8 mouse cellular contexts compared by ENCODE assay signal in the genomic region with DNA sequence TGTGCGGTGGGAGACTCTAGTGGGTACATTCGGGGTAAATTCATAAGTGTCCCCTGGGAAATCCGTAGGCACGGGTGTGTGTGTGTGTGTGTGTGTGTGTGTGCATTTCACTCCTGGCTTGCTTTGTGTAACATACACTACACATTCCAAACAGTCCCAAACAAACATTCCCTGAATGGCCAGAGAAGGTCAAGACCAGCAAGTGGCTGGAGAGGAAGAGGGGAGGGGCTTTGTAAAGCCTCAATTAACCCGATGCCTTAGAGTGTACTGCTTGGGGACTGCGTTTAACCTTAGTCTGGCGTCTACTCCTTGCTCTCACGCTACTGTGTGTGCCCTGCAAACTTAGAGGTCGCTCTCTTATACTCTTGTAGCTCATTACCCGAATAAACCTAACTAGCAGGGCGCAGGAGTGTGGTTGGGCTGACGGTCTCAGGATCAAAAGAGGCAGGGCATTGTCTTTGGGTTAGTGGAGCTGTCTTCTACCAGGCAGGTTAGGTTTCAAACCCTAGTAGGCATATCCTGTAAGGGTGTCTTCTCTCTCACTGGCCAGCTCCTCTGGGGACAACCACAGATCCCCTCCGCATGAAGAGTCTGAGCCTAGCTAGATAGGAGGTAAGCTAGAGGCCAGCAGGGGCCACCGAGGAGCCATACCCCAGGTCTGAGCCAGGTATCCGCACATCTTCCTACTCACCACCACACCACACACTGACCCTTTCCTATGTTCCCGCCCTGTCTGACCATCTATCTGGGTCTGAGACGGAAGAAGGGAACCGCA. TPM values are rescaled to one million over a fixed set of nuclear protein-coding genes. Genes with fewer than 3 reads are reported as not detected.
A peak's percentile ranks its signal among the peaks of the same experiment; 100 is the strongest.
DNase-seq lines count a peak whose midpoint lies in the region; ATAC-seq and TF ChIP-seq lines count a peak whose summit lies in the region.

No protein-coding gene starts in this region.

- H3K9me3 ChIP-seq in embryonic facial prominence, embryonic 12.5 days: no peaks in the 10 kb centered on the region
- H3K9me3 ChIP-seq in limb, embryonic 10.5 days (replicated peaks): no peaks in the 10 kb centered on the region
- no peaks in the 10 kb centered on the region for H3K9me3 ChIP-seq in midbrain, embryonic 15.5 days

- ATAC-seq in embryonic facial prominence, embryonic 12.5 days (ENCODE audit: insufficient number of reproducible peaks, insufficient read depth, low FRiP score, low TSS enrichment): no peak
- ATAC-seq in midbrain, embryonic 15.5 days (replicated peaks): peak; percentile 36; the same call in 1 of the 2 replicates

- H3K4me1 ChIP-seq in kidney, adult 2 months (ENCODE audit: control insufficient read depth, insufficient read depth, low read length): 0 out of 2 replicates have a peak, but pooled peaks cover 2% of the 10 kb centered on the region
- H3K4me1 ChIP-seq in embryonic facial prominence, embryonic 12.5 days: peaks cover 18% of the 10 kb centered on the region
- peaks cover 39% of the 10 kb centered on the region for H3K4me1 ChIP-seq in limb, embryonic 10.5 days
- H3K4me1 ChIP-seq in midbrain, embryonic 15.5 days: peaks cover 50% of the 10 kb centered on the region

- peak overlapping the region; percentile 94 for H3K4me2 ChIP-seq in embryonic facial prominence, embryonic 12.5 days (replicated peaks)
- peak overlapping the region; percentile 92 for H3K4me2 ChIP-seq in midbrain, embryonic 15.5 days

- H3K4me3 ChIP-seq in kidney, adult 2 months (ENCODE audit: insufficient read depth, low read depth, low read length): peak overlapping the region; percentile 68
- peak overlapping the region; percentile 72 for H3K4me3 ChIP-seq in embryonic facial prominence, embryonic 12.5 days
- peak overlapping the region; percentile 72 for H3K4me3 ChIP-seq in limb, embryonic 10.5 days
- peak overlapping the region; percentile 83 for H3K4me3 ChIP-seq in midbrain, embryonic 15.5 days

- TF ChIP-seq POLR2A in kidney, adult 2 months (IDR thresholded peaks at IDR 0.05; ENCODE audit: low read depth, low read length): no peak

- no peak for DNase-seq in kidney, adult 2 months
- no peak for DNase-seq in kidney, postnatal 4 days
- no peak for DNase-seq in limb, embryonic 10.5 days (ENCODE audit: low spot score)
- DNase-seq in right cerebral cortex, adult 18-20 months: no peak
- no peak for DNase-seq in natural killer cell, adult 2 months (ENCODE audit: low spot score in 2 of 2)
- DNase-seq in frontal cortex, postnatal 14 days (ENCODE audit: low spot score in 2 of 2): no peak

- no peaks in the 10 kb centered on the region for H3K36me3 ChIP-seq in kidney, adult 2 months (ENCODE audit: control insufficient read depth, insufficient read depth, low read length)
- H3K36me3 ChIP-seq in embryonic facial prominence, embryonic 12.5 days: no peaks in the 10 kb centered on the region
- no peaks in the 10 kb centered on the region for H3K36me3 ChIP-seq in limb, embryonic 10.5 days
- no peaks in the 10 kb centered on the region for H3K36me3 ChIP-seq in midbrain, embryonic 15.5 days (replicated peaks)

- H3K9ac ChIP-seq in embryonic facial prominence, embryonic 12.5 days: peak overlapping the region; percentile 62
- H3K9ac ChIP-seq in midbrain, embryonic 15.5 days: peak overlapping the region; percentile 98

- no peak for TF ChIP-seq CTCF in kidney, adult 2 months (conservative IDR thresholded peaks at IDR 0.05; ENCODE audit: insufficient read depth, insufficient read length, low read depth, low read length)

- H3K27me3 ChIP-seq in kidney, adult 2 months (replicated peaks; ENCODE audit: control insufficient read depth, insufficient read depth, low read length): no peaks in the 10 kb centered on the region
- H3K27me3 ChIP-seq in embryonic facial prominence, embryonic 12.5 days: peaks cover 47% of the 10 kb centered on the region
- peaks cover 67% of the 10 kb centered on the region for H3K27me3 ChIP-seq in limb, embryonic 10.5 days (ENCODE audit: low read depth, poor library complexity, severe bottlenecking)
- H3K27me3 ChIP-seq in midbrain, embryonic 15.5 days (replicated peaks): no peaks in the 10 kb centered on the region

- WGBS in kidney, adult 2 months: 16% methylated on average over 18 of the region's 18 CpGs
- whole genome bisulfite sequencing in embryonic facial prominence, embryonic 12.5 days: 15% methylated on average over 18 of the region's 18 CpGs
- WGBS in limb, embryonic 10.5 days: 20% methylated on average over 18 of the region's 18 CpGs
- 15% methylated on average over 18 of the region's 18 CpGs for WGBS in midbrain, embryonic 15.5 days

- H3K27ac ChIP-seq in kidney, adult 2 months (ENCODE audit: insufficient read depth, low read depth, low read length): peak overlapping the region; percentile 47
- H3K27ac ChIP-seq in embryonic facial prominence, embryonic 12.5 days: no peak overlapping the region
- H3K27ac ChIP-seq in limb, embryonic 10.5 days: 0 out of 2 replicates have a peak overlapping the region, but pooled peaks have one; percentile 81
- peak overlapping the region; percentile 95 for H3K27ac ChIP-seq in midbrain, embryonic 15.5 days

RNA-seq across cellular contexts. Expression of a gene that starts 0.7 kb away (rescaled TPM):
- polyA plus RNA-seq in kidney, adult 2 months (2012; rRNA removed): 2.7 and 3.8 TPM in 2 replicates
- polyA plus RNA-seq in embryonic facial prominence, embryonic 12.5 days (2016; fragmentation: Nextera tagmentation; extraction: Ambion mirVana): 11.1 and 11.5 TPM in 2 replicates
- 1.2 and 2.1 TPM in 2 replicates for polyA plus RNA-seq in limb, embryonic 10.5 days (2016; fragmentation: Nextera tagmentation; extraction: Ambion mirVana)
- 107 and 110 TPM in 2 replicates for polyA plus RNA-seq in midbrain, embryonic 15.5 days (2015; fragmentation: Nextera tagmentation; extraction: Ambion mirVana)
